Mouse (Mus musculus) spleen, adult 2 months (tissue): ENCODE measurements around the gene Bahcc1.

Experiments used
- CTCF ChIP-seq: fragments of 200-500 bp; IDR thresholded peaks from 2 replicates; pipeline ENCODE4 v1.5.1; 2011; ENCODE audit warnings: mild to moderate bottlenecking, inconsistent platforms; ENCODE audit not compliant: insufficient read depth, insufficient read length, insufficient replicate concordance; ENCODE audit errors: extremely low read depth
- POLR2A ChIP-seq: fragments of 200-500 bp; IDR thresholded peaks from 2 replicates; pipeline ENCODE4 v1.6.1; 2011; ENCODE audit warnings: low read depth, low read length, inconsistent platforms

DNA sequence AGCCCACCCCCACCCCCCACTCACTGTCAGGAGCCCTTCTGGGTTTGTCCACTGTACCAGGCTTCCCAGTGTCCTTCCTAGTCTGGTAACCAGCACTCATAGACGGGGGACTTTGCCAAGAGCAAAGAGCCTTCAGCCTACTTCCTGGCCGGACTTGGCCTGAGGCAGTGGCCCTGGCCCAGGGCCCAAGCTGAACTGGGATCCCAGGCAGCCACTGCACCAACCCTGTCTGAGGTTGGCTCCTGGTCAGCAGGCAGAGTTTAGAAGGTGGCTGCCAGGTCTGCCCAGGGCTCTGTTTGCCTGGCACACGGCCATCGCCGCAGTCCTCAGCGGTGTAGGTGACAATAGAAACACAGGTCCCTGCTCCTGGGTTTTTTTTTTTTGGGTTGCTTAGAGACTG is 22.3 kb downstream of the Bahcc1 start:
- TF ChIP-seq CTCF (no peak), POLR2A (no peak)
